Mouse (Mus musculus) kidney, adult 2 months (tissue): Measurements from ENCODE around the gene Tmcc3. TPM values are rescaled to one million over a fixed set of nuclear protein-coding genes. Genes with fewer than 3 reads are reported as not detected.

Experiments
- DNase-seq: peaks from one replicate; pipeline ENCODE4 v3.0.0; 2021
- H3K27ac ChIP-seq: fragments of 200-500 bp; 2 replicates; pipeline ENCODE4 v1.5.1; 2012; ENCODE audit warnings: low read depth, low read length, control low read depth, inconsistent platforms; ENCODE audit not compliant: insufficient read depth
- H3K27me3 ChIP-seq: fragments of 200-500 bp; replicated peaks from 2 replicates; pipeline ENCODE4 v1.6.1; 2012; ENCODE audit warnings: mild to moderate bottlenecking, moderate library complexity, low read length, inconsistent platforms; ENCODE audit not compliant: control insufficient read depth, insufficient read depth
- H3K36me3 ChIP-seq: fragments of 200-500 bp; 2 replicates; pipeline ENCODE4 v1.6.1; 2012; ENCODE audit warnings: mild to moderate bottlenecking, moderate library complexity, low read length, inconsistent platforms; ENCODE audit not compliant: control insufficient read depth, insufficient read depth
- H3K4me1 ChIP-seq: fragments of 200-500 bp; 2 replicates; pipeline ENCODE4 v1.6.1; 2011; ENCODE audit warnings: low read length; ENCODE audit not compliant: control insufficient read depth, insufficient read depth
- H3K4me3 ChIP-seq: fragments of 200-500 bp; 2 replicates; pipeline ENCODE4 v1.5.1; 2011; ENCODE audit warnings: mild to moderate bottlenecking, low read depth, low read length, control low read depth; ENCODE audit not compliant: insufficient read depth
- CTCF ChIP-seq: fragments of 200-500 bp; conservative IDR thresholded peaks from 2 replicates; pipeline ENCODE4 v1.5.1; 2011; ENCODE audit warnings: low read depth, mild to moderate bottlenecking, control low read depth, low read length, moderate library complexity, mixed read lengths; ENCODE audit not compliant: insufficient read depth, insufficient read length
- POLR2A ChIP-seq: fragments of 200-500 bp; IDR thresholded peaks from one replicate; pipeline ENCODE4 v1.6.1; 2011; ENCODE audit warnings: low read depth, low read length, control low read depth
- WGBS: fragments of 180-500 bp; shearing (Covaris S2); methylation state at CpG from one replicate; pipeline ENCODE4 v1.1.7; 2018; 5-methylcytosine and 5-hydroxymethylcytosine counted together
- polyA plus RNA-seq: library from polyadenylated mRNA; depleted of rRNA; stranded (reverse); fragments of >200 nt; gene quantifications from 2 replicates; pipeline ENCODE4 v1.2.3, GENCODE M21; 2012; rRNA removed

Tmcc3 gene
- polyA plus RNA-seq, 1 experiment: 11.2 TPM

DNA sequence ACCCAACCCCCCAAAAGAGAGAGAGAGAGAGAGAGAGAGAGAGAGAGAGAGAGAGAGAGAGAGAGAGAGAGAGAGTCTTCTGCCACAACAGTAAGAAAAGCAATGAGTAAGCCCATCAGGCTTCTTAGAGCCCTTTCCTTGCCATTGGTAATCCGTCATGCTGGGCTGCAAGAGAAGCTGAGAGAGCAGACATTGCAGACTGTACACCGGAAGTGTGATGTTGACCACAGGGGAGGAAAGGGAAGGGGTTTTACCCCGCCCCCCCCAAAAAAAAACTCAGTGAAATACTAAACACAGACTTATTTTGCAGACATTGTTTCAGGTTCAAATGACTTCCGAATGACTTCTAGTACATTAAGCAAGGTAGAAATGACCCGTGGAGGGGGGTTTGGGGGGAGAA is 328.3 kb downstream of the Tmcc3 start:
- Histone ChIP-seq H3K27me3 (no peaks in the 10 kb centered on the region), H3K4me1 (no peaks in the 10 kb centered on the region), H3K27ac (no peak overlapping the region), H3K36me3 (no peaks in the 10 kb centered on the region), H3K4me3 (no peak overlapping the region)
- WGBS: 61% methylated on average over 5 of the region's 5 CpGs
- DNase-seq: no peak
- TF ChIP-seq POLR2A (no peak), CTCF (no peak)

Other genes with a start within 250 kb of the Tmcc3 start
- gene Nr2c1, start 163.9 kb upstream of the Tmcc3 start, polyA plus RNA-seq: 4.0 and 4.1 TPM in 2 replicates
- gene Ndufa12, start 113.2 kb upstream of the Tmcc3 start, polyA plus RNA-seq: 223 and 328 TPM in 2 replicates
- not detected in 2 replicates for gene Gm4792, start 13.2 kb upstream of the Tmcc3 start, polyA plus RNA-seq